12 mouse cellular contexts compared by ENCODE assay signal in genomic region chr2:79372154-79372467, GRCm38 (mm10).
"Had no signal": no experiment of that assay in that cellular context is flagged by ENCODE, and none has a peak within 500 bp of the region (broad histone marks: within the 10 kb centered on the region; RNA-seq: fewer than 3 reads in every experiment).

No protein-coding gene starts in this region.

- H3K4me2 ChIP-seq: neural tube, embryonic 13.5 days had no signal

- H3K9me3 ChIP-seq: midbrain, embryonic 10.5 days; neural tube, embryonic 13.5 days had no signal

- H3K4me3 ChIP-seq: layer of hippocampus, adult 2 months; left cerebral cortex, adult 2 months; midbrain, embryonic 10.5 days; neural tube, embryonic 13.5 days had no signal

- H3K27me3 ChIP-seq: neural tube, embryonic 13.5 days had no signal

- DNase-seq: layer of hippocampus, adult 9-11 months; lung, adult 2 months; midbrain, embryonic 14.5 days; thymus, adult 18-20 months; thymus, postnatal 36 days had no signal

- H3K36me3 ChIP-seq: midbrain, embryonic 10.5 days; neural tube, embryonic 13.5 days had no signal

- H3K27ac ChIP-seq: kidney, postnatal 0 days; layer of hippocampus, adult 2 months; left cerebral cortex, adult 2 months; liver, embryonic 14.5 days; midbrain, embryonic 10.5 days; neural tube, embryonic 13.5 days had no signal

- ATAC-seq: intestine, embryonic 16.5 days had no signal

- H3K9ac ChIP-seq: liver, embryonic 14.5 days; neural tube, embryonic 13.5 days had no signal
